Mouse (Mus musculus) layer of hippocampus, postnatal 36 days (tissue): ENCODE measurements around the gene Fam160b1. TPM values are rescaled to one million over a fixed set of nuclear protein-coding genes. Genes with fewer than 3 reads are reported as not detected.

Experiments
- DNase-seq, 2 experiments: peaks; one replicate each; pipeline ENCODE4 v3.0.0; 2022
- total RNA-seq, 2 experiments: library from RNA; stranded (reverse); gene quantifications; 2 replicates each; pipeline ENCODE4 v1.2.3; 2021

The Fam160b1 gene
- total RNA-seq, 2 experiments from 2014 or later, result 23.3 to 25.0 TPM

- DNase-seq, result no peak
Observed at GRCm38 (mm10) chr19:57367201-57367600, 6.7 kb downstream of the Fam160b1 start.

GRCm38 (mm10) chr19:57367849-57368387 is 7.4 kb downstream of the Fam160b1 start:
- no peak for DNase-seq

GRCm38 (mm10) chr19:57373276-57373811 is 12.9 kb downstream of the Fam160b1 start:
- DNase-seq, result no peak

- no peak for DNase-seq
Observed at GRCm38 (mm10) chr19:57375161-57375560, 14.7 kb downstream of the Fam160b1 start.

GRCm38 (mm10) chr19:57375746-57376145 is 15.3 kb downstream of the Fam160b1 start:
- no peak for DNase-seq

- no peak for DNase-seq
Observed at GRCm38 (mm10) chr19:57377043-57377703, 16.7 kb downstream of the Fam160b1 start.

- DNase-seq, result no peak
Observed at GRCm38 (mm10) chr19:57386176-57386693, 25.8 kb downstream of the Fam160b1 start.

GRCm38 (mm10) chr19:57391545-57391944 is 31.1 kb downstream of the Fam160b1 start:
- no peak for DNase-seq

GRCm38 (mm10) chr19:57393357-57393957 is 33.0 kb downstream of the Fam160b1 start:
- DNase-seq, result no peak

GRCm38 (mm10) chr19:57396609-57397008 is 36.1 kb downstream of the Fam160b1 start:
- DNase-seq, result no peak

- no peak for DNase-seq
Observed at GRCm38 (mm10) chr19:57402364-57402763, 41.9 kb downstream of the Fam160b1 start.

GRCm38 (mm10) chr19:57403700-57404501 is 43.4 kb downstream of the Fam160b1 start:
- peak; percentile 47 to 60 for DNase-seq

GRCm38 (mm10) chr19:57404502-57404848 is 44.0 kb downstream of the Fam160b1 start:
- no peak for DNase-seq

GRCm38 (mm10) chr19:57407947-57408346 is 47.5 kb downstream of the Fam160b1 start:
- DNase-seq, result no peak

- peak; percentile 33 to 34 for DNase-seq
Observed at GRCm38 (mm10) chr19:57411375-57412196, 51.1 kb downstream of the Fam160b1 start.

GRCm38 (mm10) chr19:57413170-57413569 is 52.7 kb downstream of the Fam160b1 start:
- DNase-seq, result no peak

- no peak for DNase-seq
Observed at GRCm38 (mm10) chr19:57413918-57414317, 53.4 kb downstream of the Fam160b1 start.

GRCm38 (mm10) chr19:57415031-57415807 is 54.7 kb downstream of the Fam160b1 start:
- DNase-seq, result no peak

- no peak for DNase-seq
Observed at GRCm38 (mm10) chr19:57417800-57418580, 57.5 kb downstream of the Fam160b1 start.

GRCm38 (mm10) chr19:57423402-57423801 is 62.9 kb downstream of the Fam160b1 start:
- no peak for DNase-seq
